Mouse (Mus musculus): Measurements from ENCODE around the gene Hlcs.

Hlcs gene

GRCm38 (mm10) chr16:94088819-94089692 lies 224.3 kb downstream of the Hlcs start:
- DNase-seq, result no peak

- DNase-seq, result no peak
Measured at GRCm38 (mm10) chr16:94088226-94088748, 225.1 kb downstream of the Hlcs start.

- DNase-seq, result no peak
Measured at GRCm38 (mm10) chr16:94087570-94088225, 225.7 kb downstream of the Hlcs start.

- no peak for DNase-seq
Measured at GRCm38 (mm10) chr16:94086701-94087569, 226.4 kb downstream of the Hlcs start.

GRCm38 (mm10) chr16:94085603-94086285 lies 227.6 kb downstream of the Hlcs start:
- no peak for DNase-seq

- no peak for DNase-seq
Measured at GRCm38 (mm10) chr16:94084711-94085602, 228.4 kb downstream of the Hlcs start, which contains the start of gene Sim2. Gene Sim2, plus strand, starts transcription at chr16:94084931.

GRCm38 (mm10) chr16:94083848-94084525 lies 229.4 kb downstream of the Hlcs start:
- no peak for DNase-seq

GRCm38 (mm10) chr16:94082960-94083847 lies 230.2 kb downstream of the Hlcs start:
- DNase-seq, result no peak

- no peak for DNase-seq
Measured at GRCm38 (mm10) chr16:94081996-94082708, 231.2 kb downstream of the Hlcs start.

GRCm38 (mm10) chr16:94081596-94081995 lies 231.8 kb downstream of the Hlcs start:
- no peak for DNase-seq

- no peak for DNase-seq
Measured at GRCm38 (mm10) chr16:94079856-94080555, 233.4 kb downstream of the Hlcs start.

- DNase-seq, result no peak
Measured at GRCm38 (mm10) chr16:94079075-94079855, 234.1 kb downstream of the Hlcs start.
